Mouse (Mus musculus) bone marrow, adult 2 months (tissue): Measurements from ENCODE around the gene Bbs7.

Experiments used
- CTCF ChIP-seq: fragments of 200-500 bp; IDR thresholded peaks from 2 replicates; pipeline ENCODE4 v1.5.1; 2011; ENCODE audit warnings: low read length, control low read depth; ENCODE audit not compliant: control insufficient read depth, insufficient read depth
- POLR2A ChIP-seq: fragments of 200-500 bp; IDR thresholded peaks from 2 replicates; pipeline ENCODE4 v1.6.1; 2011; ENCODE audit warnings: low read depth, mild to moderate bottlenecking, control low read depth, low read length, borderline replicate concordance; ENCODE audit not compliant: control insufficient read depth

GRCm38 (mm10) chr3:36613908-36614255 is 605 bp upstream of the Bbs7 start:
- TF ChIP-seq POLR2A (no peak), CTCF (no peak)
